Mouse (Mus musculus): ENCODE measurements around the gene Bach2. TPM values are rescaled to one million over a fixed set of nuclear protein-coding genes. Genes with fewer than 3 reads are reported as not detected.

Gene Bach2
- polyA plus RNA-seq, 1 experiment from 2014 or later: 31.5 TPM

DNA sequence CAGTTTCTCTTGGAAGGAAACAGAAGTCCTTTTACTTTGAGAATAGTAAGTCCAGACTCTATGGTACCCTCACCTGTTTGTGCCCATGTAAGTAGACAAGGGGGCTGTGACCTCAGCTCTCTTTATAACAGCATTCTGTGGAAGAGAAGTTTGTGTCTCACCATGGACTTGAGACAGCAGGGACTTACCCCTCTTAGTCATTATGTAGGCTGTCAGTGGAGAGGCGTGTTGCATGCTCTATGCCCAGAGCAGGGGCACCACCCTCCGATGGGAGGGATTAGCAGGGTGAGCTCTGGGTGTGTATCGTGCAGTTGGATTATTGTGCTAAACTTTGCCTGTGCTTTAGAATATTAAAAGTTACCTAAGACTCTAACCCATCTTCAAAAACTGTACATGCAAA is 167.4 kb downstream of the Bach2 start:
- Histone ChIP-seq H3K27ac (0 out of 2 replicates have a peak overlapping the region, but pooled peaks have one; percentile 4), H3K4me1 (replicated peaks; ENCODE audit: control insufficient read depth, insufficient read depth, low read length) (peaks cover 11% of the 10 kb centered on the region; the same call in 1 of the 2 replicates), H3K27me3 (ENCODE audit: control insufficient read depth, insufficient read depth, low read length) (no peaks in the 10 kb centered on the region), H3K9ac (no peak overlapping the region), H3K9me3 (ENCODE audit: control insufficient read depth, low read length) (no peaks in the 10 kb centered on the region), H3K36me3 (replicated peaks; ENCODE audit: control insufficient read depth, insufficient read depth) (no peaks in the 10 kb centered on the region), H3K4me3 (replicated peaks; ENCODE audit: low read length) (no peak overlapping the region), H3K4me2 (replicated peaks) (no peak overlapping the region)
- DNase-seq (ENCODE audit: low spot score) (no peak), ATAC-seq (ENCODE audit: low FRiP score) (no peak)
- WGBS: 82% methylated on average over 3 of the region's 3 CpGs

DNA sequence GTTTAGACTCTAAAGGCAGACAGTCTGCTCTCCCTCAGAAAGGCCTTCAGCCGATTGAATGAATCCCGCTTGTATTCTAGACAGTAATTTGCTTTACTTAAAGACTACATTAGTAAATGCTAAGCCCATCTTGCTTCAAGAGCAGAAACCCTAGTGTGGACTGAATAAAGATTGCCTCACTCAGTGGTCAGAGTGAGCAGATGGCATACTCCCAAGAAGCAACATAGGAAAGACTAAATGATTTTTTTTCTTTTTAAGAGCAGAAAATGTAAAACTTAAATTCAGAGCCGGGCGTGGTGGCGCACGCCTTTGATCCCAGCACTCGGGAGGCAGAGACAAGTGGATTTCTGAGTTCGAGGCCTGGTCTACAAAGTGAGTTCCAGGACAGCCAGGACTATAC is 169.9 kb downstream of the Bach2 start:
- Histone ChIP-seq H3K9ac (no peak overlapping the region), H3K9me3 (ENCODE audit: control insufficient read depth, low read length) (no peaks in the 10 kb centered on the region), H3K27ac (no peak overlapping the region), H3K4me1 (replicated peaks; ENCODE audit: control insufficient read depth, insufficient read depth, low read length) (peaks cover 17% of the 10 kb centered on the region), H3K27me3 (ENCODE audit: control insufficient read depth, insufficient read depth, low read length) (no peaks in the 10 kb centered on the region), H3K4me3 (replicated peaks; ENCODE audit: low read length) (no peak overlapping the region), H3K36me3 (replicated peaks; ENCODE audit: control insufficient read depth, insufficient read depth) (no peaks in the 10 kb centered on the region), H3K4me2 (replicated peaks) (no peak overlapping the region)
- DNase-seq (ENCODE audit: low spot score) (no peak), ATAC-seq (ENCODE audit: low FRiP score) (no peak)
- WGBS: 92% methylated on average over 8 of the region's 8 CpGs

DNA sequence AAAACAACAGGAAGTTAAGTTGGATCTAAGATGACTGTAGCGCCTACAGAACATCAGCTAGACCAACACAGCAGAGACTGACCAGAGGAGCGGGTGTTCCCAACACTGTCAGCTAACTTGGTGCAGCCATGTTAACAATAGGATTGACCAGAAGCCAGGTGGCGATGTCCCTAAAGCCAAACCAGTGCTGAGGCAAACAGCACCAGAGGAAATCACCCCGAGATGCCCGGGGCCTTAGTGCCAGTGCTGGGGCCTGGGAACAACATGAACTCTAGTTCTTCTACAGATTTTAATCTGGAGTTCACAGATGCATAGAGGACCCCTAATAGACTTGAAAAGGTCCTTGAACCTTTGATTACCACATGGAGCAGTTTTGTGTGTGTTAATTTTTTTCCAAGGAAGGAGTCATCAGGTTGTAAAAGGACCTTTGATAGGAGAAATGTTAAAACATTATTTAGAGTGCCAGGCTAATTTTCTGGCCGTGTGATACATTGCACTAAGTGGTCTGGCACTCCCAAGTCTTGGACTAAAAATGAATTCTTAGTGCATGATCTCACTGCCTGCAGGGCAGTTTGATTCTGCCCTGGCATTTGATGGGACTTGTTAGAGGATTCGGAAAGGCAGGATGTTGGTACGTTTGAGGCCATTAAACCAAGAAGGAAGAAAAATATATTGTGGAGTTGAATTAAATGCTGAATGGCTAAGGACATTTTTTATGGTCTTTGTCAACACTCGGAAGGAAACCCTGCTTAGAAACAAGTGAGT is 170.7 kb downstream of the Bach2 start:
- 85% methylated on average over 9 of the region's 9 CpGs for WGBS
- H3K36me3 ChIP-seq (replicated peaks; ENCODE audit: control insufficient read depth, insufficient read depth): no peaks in the 10 kb centered on the region
- no peak overlapping the region for H3K9ac ChIP-seq
- H3K4me3 ChIP-seq (replicated peaks; ENCODE audit: low read length): no peak overlapping the region
- H3K9me3 ChIP-seq (ENCODE audit: control insufficient read depth, low read length): no peaks in the 10 kb centered on the region
- DNase-seq (ENCODE audit: low spot score) (no peak), ATAC-seq (ENCODE audit: low FRiP score) (no peak)
- no peak overlapping the region for H3K27ac ChIP-seq
- no peaks in the 10 kb centered on the region for H3K27me3 ChIP-seq (ENCODE audit: control insufficient read depth, insufficient read depth, low read length)
- peaks cover 20% of the 10 kb centered on the region for H3K4me1 ChIP-seq (replicated peaks; ENCODE audit: control insufficient read depth, insufficient read depth, low read length)
- no peak overlapping the region for H3K4me2 ChIP-seq (replicated peaks)

DNA sequence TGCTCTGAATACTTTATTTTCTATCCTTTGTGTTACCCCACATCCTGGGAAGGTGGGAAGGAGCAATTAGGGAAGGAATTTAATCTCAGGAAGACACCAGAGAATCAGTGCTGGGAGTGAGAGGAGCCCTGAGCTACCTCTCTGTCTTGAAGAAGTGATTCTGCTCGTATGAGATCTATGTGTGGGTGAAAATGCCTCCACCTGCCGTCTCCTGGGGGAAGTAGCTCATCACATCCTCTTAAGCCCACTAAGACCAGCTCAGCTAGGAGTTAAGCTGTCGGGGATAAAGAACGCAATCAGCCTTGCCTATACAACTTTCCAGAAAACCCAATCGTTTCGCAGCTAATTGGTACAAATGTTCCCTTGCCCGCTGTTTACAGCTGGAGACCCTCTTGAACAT is 174.5 kb downstream of the Bach2 start:
- Histone ChIP-seq H3K4me1 (replicated peaks; ENCODE audit: control insufficient read depth, insufficient read depth, low read length) (peaks cover 9% of the 10 kb centered on the region), H3K9me3 (ENCODE audit: control insufficient read depth, low read length) (no peaks in the 10 kb centered on the region), H3K27me3 (ENCODE audit: control insufficient read depth, insufficient read depth, low read length) (no peaks in the 10 kb centered on the region), H3K4me3 (replicated peaks; ENCODE audit: low read length) (no peak overlapping the region), H3K9ac (no peak overlapping the region), H3K4me2 (replicated peaks) (no peak overlapping the region), H3K36me3 (replicated peaks; ENCODE audit: control insufficient read depth, insufficient read depth) (no peaks in the 10 kb centered on the region), H3K27ac (no peak overlapping the region)
- DNase-seq (ENCODE audit: low spot score) (no peak), ATAC-seq (ENCODE audit: low FRiP score) (no peak)
- WGBS: 67% methylated on average over 7 of the region's 7 CpGs

DNA sequence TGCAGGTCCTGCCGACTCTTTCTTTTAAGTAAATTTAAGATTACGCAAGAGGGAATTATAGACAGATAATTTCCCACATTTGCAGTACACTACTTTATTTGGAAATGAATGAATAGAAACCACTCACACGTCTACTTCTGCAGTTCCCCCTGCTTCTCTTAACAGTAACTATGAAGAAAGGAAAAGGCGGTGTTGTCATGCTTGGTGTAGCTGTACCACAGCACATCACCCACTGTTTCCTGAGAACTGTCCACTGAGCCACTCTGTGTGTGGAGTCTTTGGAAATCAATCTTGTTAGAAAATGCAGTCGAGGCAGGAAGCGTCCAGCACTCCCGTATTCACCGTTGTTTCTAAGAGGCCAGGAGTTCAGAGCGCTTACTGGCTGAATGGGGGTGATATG is 174.9 kb downstream of the Bach2 start:
- H3K9me3 ChIP-seq (ENCODE audit: control insufficient read depth, low read length): no peaks in the 10 kb centered on the region
- H3K36me3 ChIP-seq (replicated peaks; ENCODE audit: control insufficient read depth, insufficient read depth): no peaks in the 10 kb centered on the region
- 0 out of 2 replicates have a peak overlapping the region, but pooled peaks have one; percentile 11 for H3K9ac ChIP-seq
- H3K27me3 ChIP-seq (ENCODE audit: control insufficient read depth, insufficient read depth, low read length): no peaks in the 10 kb centered on the region
- no peak overlapping the region for H3K27ac ChIP-seq
- peaks cover 9% of the 10 kb centered on the region for H3K4me1 ChIP-seq (replicated peaks; ENCODE audit: control insufficient read depth, insufficient read depth, low read length)
- no peak for ATAC-seq (ENCODE audit: low FRiP score)
- H3K4me3 ChIP-seq (replicated peaks; ENCODE audit: low read length): no peak overlapping the region
- no peak for DNase-seq (ENCODE audit: low spot score)
- 71% methylated on average over 9 of the region's 9 CpGs for WGBS
- H3K4me2 ChIP-seq (replicated peaks): no peak overlapping the region

DNA sequence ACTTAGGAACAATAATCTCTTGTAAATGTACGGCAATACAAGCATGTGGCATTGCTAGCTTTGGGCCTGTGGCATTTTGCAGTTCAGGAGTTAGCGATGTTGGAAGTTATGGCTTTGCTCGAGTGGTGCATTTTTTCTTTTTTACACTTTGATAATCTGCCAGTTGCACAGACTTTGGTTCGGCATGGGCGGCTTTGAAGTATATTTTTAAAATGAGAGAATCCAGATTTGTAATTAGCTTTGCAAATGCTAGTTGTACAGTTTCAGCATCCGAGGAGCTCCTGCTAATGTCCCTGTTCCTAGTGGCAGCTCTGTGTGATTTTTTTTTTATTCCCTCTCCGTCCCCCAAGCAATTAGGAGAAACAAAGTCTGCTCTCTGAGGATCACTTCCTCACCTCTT is 176.4 kb downstream of the Bach2 start:
- Histone ChIP-seq H3K27me3 (ENCODE audit: control insufficient read depth, insufficient read depth, low read length) (no peaks in the 10 kb centered on the region), H3K4me3 (replicated peaks; ENCODE audit: low read length) (no peak overlapping the region), H3K9me3 (ENCODE audit: control insufficient read depth, low read length) (no peaks in the 10 kb centered on the region), H3K27ac (no peak overlapping the region), H3K9ac (no peak overlapping the region), H3K4me2 (replicated peaks) (no peak overlapping the region), H3K36me3 (replicated peaks; ENCODE audit: control insufficient read depth, insufficient read depth) (no peaks in the 10 kb centered on the region), H3K4me1 (replicated peaks; ENCODE audit: control insufficient read depth, insufficient read depth, low read length) (peaks cover 9% of the 10 kb centered on the region)
- DNase-seq (ENCODE audit: low spot score) (no peak), ATAC-seq (ENCODE audit: low FRiP score) (no peak)
- WGBS: 77% methylated on average over 7 of the region's 7 CpGs

DNA sequence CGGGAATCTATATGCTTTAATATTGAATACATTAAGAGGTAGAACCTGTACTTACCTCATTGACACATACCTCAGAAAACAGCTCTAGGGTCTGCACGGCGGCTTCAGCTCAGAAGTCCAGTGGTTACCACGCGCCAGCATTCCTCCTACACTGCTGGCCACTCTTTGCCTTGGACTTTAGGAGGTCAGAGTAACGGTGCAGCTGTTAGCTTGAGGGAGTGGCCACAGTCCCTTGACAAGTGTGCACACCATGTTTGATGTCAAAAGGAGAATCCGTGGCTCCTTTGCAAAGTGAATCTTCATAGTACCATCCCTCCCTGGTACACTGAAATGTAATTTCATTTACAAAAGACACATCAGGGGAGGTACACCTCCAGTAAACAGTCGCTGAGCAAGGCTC is 179.3 kb downstream of the Bach2 start:
- 87% methylated on average over 8 of the region's 8 CpGs for WGBS
- Histone ChIP-seq H3K36me3 (replicated peaks; ENCODE audit: control insufficient read depth, insufficient read depth) (no peaks in the 10 kb centered on the region), H3K4me1 (replicated peaks; ENCODE audit: control insufficient read depth, insufficient read depth, low read length) (peaks cover 8% of the 10 kb centered on the region), H3K4me3 (replicated peaks; ENCODE audit: low read length) (no peak overlapping the region), H3K27ac (no peak overlapping the region), H3K4me2 (replicated peaks) (no peak overlapping the region), H3K9ac (no peak overlapping the region), H3K27me3 (ENCODE audit: control insufficient read depth, insufficient read depth, low read length) (no peaks in the 10 kb centered on the region), H3K9me3 (ENCODE audit: control insufficient read depth, low read length) (no peaks in the 10 kb centered on the region)
- DNase-seq (ENCODE audit: low spot score): no peak
- no peak for ATAC-seq (ENCODE audit: low FRiP score)

DNA sequence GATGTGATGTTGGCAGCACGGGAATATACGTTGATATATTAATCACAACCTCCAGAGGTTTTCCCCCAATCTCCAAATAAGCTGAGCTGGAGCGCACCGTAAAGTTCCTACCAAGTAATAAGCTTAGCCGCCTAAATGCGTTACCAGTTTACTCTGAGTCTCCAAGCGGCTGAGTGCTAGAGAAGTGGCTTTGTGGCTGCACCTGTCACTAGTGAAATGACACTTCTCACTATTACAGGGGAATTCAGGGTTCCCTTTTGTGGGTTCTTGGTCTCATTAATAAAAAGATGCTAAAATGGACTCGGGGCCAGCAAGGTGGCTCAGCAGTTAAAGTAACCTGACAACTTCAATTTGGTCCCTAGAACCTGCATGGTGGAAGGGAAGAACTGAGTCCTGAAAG is 183.0 kb downstream of the Bach2 start:
- 81% methylated on average over 8 of the region's 8 CpGs for WGBS
- H3K9ac ChIP-seq: no peak overlapping the region

DNA sequence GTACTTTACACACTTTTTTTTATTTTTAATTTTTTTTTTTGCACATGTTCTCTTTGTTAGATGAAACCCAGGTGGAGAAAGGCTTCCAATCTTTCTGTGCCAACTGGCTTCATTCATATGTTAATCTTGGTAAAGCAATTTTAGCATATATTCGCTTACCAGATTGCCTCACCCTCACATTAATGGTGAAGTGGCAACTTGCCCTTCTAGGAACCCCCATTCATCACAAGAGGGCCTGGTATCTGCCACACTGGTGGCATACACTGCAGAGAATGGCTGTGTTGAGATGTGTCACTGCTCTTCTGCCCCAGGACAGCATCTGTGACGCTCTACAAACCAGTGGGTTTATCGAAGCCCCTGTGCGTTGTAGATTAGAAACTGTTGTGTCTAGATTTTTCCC is 183.8 kb downstream of the Bach2 start:
- Histone ChIP-seq H3K4me2 (replicated peaks) (no peak overlapping the region), H3K27me3 (ENCODE audit: control insufficient read depth, insufficient read depth, low read length) (no peaks in the 10 kb centered on the region), H3K4me3 (replicated peaks; ENCODE audit: low read length) (no peak overlapping the region), H3K9me3 (ENCODE audit: control insufficient read depth, low read length) (no peaks in the 10 kb centered on the region), H3K36me3 (replicated peaks; ENCODE audit: control insufficient read depth, insufficient read depth) (no peaks in the 10 kb centered on the region), H3K9ac (no peak overlapping the region), H3K27ac (no peak overlapping the region), H3K4me1 (replicated peaks; ENCODE audit: control insufficient read depth, insufficient read depth, low read length) (peaks cover 13% of the 10 kb centered on the region)
- ATAC-seq (ENCODE audit: low FRiP score) (no peak), DNase-seq (ENCODE audit: low spot score) (no peak)
- 65% methylated on average over 4 of the region's 4 CpGs for WGBS

More for the DNA sequence above, 183.0 kb downstream of the Bach2 start:
- Histone ChIP-seq H3K36me3 (replicated peaks; ENCODE audit: control insufficient read depth, insufficient read depth) (no peaks in the 10 kb centered on the region), H3K27me3 (ENCODE audit: control insufficient read depth, insufficient read depth, low read length) (no peaks in the 10 kb centered on the region), H3K4me2 (replicated peaks) (no peak overlapping the region), H3K4me3 (replicated peaks; ENCODE audit: low read length) (no peak overlapping the region), H3K27ac (no peak overlapping the region), H3K4me1 (replicated peaks; ENCODE audit: control insufficient read depth, insufficient read depth, low read length) (peaks cover 5% of the 10 kb centered on the region), H3K9me3 (ENCODE audit: control insufficient read depth, low read length) (no peaks in the 10 kb centered on the region)
- no peak for DNase-seq (ENCODE audit: low spot score)
- ATAC-seq (ENCODE audit: low FRiP score): no peak

DNA sequence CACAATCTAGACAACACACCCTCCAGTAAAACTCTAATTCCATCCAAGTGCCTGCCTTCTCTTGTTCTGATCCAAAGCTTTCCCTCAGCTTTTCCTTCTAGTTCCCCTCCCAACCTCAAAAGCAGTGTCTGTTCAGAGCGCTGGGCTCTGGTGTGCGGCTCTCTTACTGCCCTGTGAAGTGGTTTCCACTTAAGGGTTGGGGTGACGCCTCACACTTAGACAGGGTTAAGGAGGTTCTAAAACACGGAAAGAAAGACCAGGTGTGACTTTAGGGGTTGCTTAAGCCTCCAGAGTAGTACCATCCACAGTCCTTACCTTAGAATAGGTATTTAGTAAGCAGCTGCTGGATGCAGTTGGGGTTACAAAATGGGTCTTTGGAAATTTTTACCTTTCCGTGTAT is 185.1 kb downstream of the Bach2 start:
- peaks cover 25% of the 10 kb centered on the region for H3K4me1 ChIP-seq (replicated peaks; ENCODE audit: control insufficient read depth, insufficient read depth, low read length)
- no peaks in the 10 kb centered on the region for H3K27me3 ChIP-seq (ENCODE audit: control insufficient read depth, insufficient read depth, low read length)
- no peaks in the 10 kb centered on the region for H3K36me3 ChIP-seq (replicated peaks; ENCODE audit: control insufficient read depth, insufficient read depth)
- no peak overlapping the region for H3K27ac ChIP-seq
- DNase-seq (ENCODE audit: low spot score): no peak
- no peak for ATAC-seq (ENCODE audit: low FRiP score)
- no peak overlapping the region for H3K9ac ChIP-seq
- no peak overlapping the region for H3K4me3 ChIP-seq (replicated peaks; ENCODE audit: low read length)
- H3K9me3 ChIP-seq (ENCODE audit: control insufficient read depth, low read length): no peaks in the 10 kb centered on the region
- 94% methylated on average over 5 of the region's 5 CpGs for WGBS
- no peak overlapping the region for H3K4me2 ChIP-seq (replicated peaks)

Data from hindbrain, embryonic 14.5 days (tissue).